Mouse (Mus musculus) left cerebral cortex, postnatal 4 days (tissue): ENCODE measurements around the gene Clhc1. TPM values are rescaled to one million over a fixed set of nuclear protein-coding genes. Genes with fewer than 3 reads are reported as not detected.

Experiments used
- DNase-seq: peaks from one replicate; pipeline ENCODE4 v3.0.0-alpha.2; 2022
- intact Hi-C: fragments of 180-260 bp; cut with DNase I; formaldehyde crosslinking; loops from one replicate; pipeline ENCODE4 v1.15.1; 2025
- total RNA-seq, 2 experiments: library from RNA; stranded (reverse); gene quantifications; 2 replicates each; pipeline ENCODE4 v1.2.3; 2021

Gene Clhc1
- total RNA-seq, 2 experiments from 2014 or later, result 0.32 TPM; not detected in 1

GRCm38 (mm10) chr11:29549425-29549778 is 1.7 kb downstream of the Clhc1 start:
- DNase-seq, result no peak
- intact Hi-C loops, result loop anchor here (5.0 kb wide), 1 partner anchor 143 kb away; the partner anchor contains the start of gene Rtn4

GRCm38 (mm10) chr11:29560452-29560851 is 12.7 kb downstream of the Clhc1 start:
- intact Hi-C loops, result no loop called here
- DNase-seq, result no peak

GRCm38 (mm10) chr11:29560990-29561389 is 13.2 kb downstream of the Clhc1 start:
- intact Hi-C loops, result no loop called here
- no peak for DNase-seq

- intact Hi-C loops, result no loop called here
- DNase-seq, result no peak
Observed at GRCm38 (mm10) chr11:29563406-29563805, 15.7 kb downstream of the Clhc1 start.

GRCm38 (mm10) chr11:29571536-29571935 is 23.8 kb downstream of the Clhc1 start:
- no peak for DNase-seq
- intact Hi-C loops, result no loop called here

- intact Hi-C loops, result no loop called here
- no peak for DNase-seq
Observed at GRCm38 (mm10) chr11:29572656-29573055, 24.9 kb downstream of the Clhc1 start.

- no peak for DNase-seq
- intact Hi-C loops, result no loop called here
Observed at GRCm38 (mm10) chr11:29579610-29580009, 31.9 kb downstream of the Clhc1 start.

- intact Hi-C loops, result no loop called here
- DNase-seq, result no peak
Observed at GRCm38 (mm10) chr11:29595217-29595616, 47.5 kb downstream of the Clhc1 start.

- intact Hi-C loops, result no loop called here
- DNase-seq, result no peak
Observed at GRCm38 (mm10) chr11:29597159-29597558, 49.4 kb downstream of the Clhc1 start.

- intact Hi-C loops, result no loop called here
- no peak for DNase-seq
Observed at GRCm38 (mm10) chr11:29599000-29599399, 51.2 kb downstream of the Clhc1 start.

GRCm38 (mm10) chr11:29603581-29603980 is 55.8 kb downstream of the Clhc1 start:
- no peak for DNase-seq
- intact Hi-C loops, result no loop called here

GRCm38 (mm10) chr11:29607465-29607990 is 59.8 kb downstream of the Clhc1 start:
- DNase-seq, result no peak
- intact Hi-C loops, result no loop called here

- no peak for DNase-seq
- intact Hi-C loops, result no loop called here
Observed at GRCm38 (mm10) chr11:29609756-29610468, 62.2 kb downstream of the Clhc1 start.

- no peak for DNase-seq
- intact Hi-C loops, result no loop called here
Observed at GRCm38 (mm10) chr11:29612007-29612406, 64.3 kb downstream of the Clhc1 start.

GRCm38 (mm10) chr11:29613185-29613735 is 65.5 kb downstream of the Clhc1 start:
- no peak for DNase-seq
- intact Hi-C loops, result no loop called here

- no peak for DNase-seq
- intact Hi-C loops, result no loop called here
Observed at GRCm38 (mm10) chr11:29614217-29614924, 66.6 kb downstream of the Clhc1 start.

- peak; percentile 8 for DNase-seq
- intact Hi-C loops, result no loop called here
Observed at GRCm38 (mm10) chr11:29622030-29622790, 74.5 kb downstream of the Clhc1 start.

- DNase-seq, result no peak
- intact Hi-C loops, result no loop called here
Observed at GRCm38 (mm10) chr11:29623327-29623726, 75.6 kb downstream of the Clhc1 start.

GRCm38 (mm10) chr11:29626541-29626940 is 78.8 kb downstream of the Clhc1 start:
- DNase-seq, result no peak
- intact Hi-C loops, result no loop called here

- intact Hi-C loops, result no loop called here
- no peak for DNase-seq
Observed at GRCm38 (mm10) chr11:29627706-29628105, 80.0 kb downstream of the Clhc1 start.
